Mouse (Mus musculus): ENCODE data around the gene Myo18a. TPM values are rescaled to one million over a fixed set of nuclear protein-coding genes. Genes with fewer than 3 reads are reported as not detected.

Gene Myo18a
- total RNA-seq, 2 experiments from 2014 or later, result 132 to 140 TPM

DNA sequence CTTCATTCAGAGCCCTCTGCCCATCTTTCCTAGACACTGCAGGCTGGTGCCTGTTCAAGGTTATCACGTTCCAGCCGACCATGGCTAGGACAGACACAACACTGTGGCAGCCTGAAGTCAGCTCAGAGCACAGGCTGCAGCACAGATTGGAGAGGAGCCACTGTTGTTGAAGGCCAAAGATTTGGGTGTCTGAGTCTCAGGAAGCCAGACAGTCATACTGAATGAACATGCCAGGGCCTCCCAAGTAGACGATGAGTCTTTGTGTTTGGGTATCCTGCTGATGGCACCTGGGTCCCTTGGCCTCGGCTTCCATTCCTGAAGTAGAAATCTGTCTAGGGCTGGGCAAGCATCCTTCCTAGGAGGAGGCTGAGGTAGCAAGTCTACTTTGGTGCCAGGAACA lies 69.5 kb downstream of the Myo18a start:
- DNase-seq (ENCODE audit: low spot score in 2 of 2), result no peak

DNA sequence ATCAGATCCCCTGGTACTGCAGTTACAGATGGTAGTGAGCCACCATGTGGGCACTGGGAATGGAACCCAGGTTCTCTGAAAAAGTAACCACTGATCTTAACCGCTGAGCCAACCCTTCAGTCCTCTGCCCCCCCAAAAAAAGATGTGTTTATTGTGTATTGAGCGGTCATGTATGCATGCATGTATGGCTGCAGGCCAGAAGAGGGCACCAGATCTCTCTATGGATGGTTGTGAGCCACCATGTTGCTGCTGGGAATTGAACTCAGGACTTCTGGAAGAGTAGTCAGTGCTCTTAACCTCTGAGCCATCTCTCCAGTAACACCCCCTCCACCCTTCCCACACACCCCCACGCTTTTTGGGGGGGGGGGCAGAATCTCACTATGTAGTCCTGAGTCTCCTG lies 72.1 kb downstream of the Myo18a start:
- DNase-seq (ENCODE audit: low spot score in 2 of 2), result no peak

DNA sequence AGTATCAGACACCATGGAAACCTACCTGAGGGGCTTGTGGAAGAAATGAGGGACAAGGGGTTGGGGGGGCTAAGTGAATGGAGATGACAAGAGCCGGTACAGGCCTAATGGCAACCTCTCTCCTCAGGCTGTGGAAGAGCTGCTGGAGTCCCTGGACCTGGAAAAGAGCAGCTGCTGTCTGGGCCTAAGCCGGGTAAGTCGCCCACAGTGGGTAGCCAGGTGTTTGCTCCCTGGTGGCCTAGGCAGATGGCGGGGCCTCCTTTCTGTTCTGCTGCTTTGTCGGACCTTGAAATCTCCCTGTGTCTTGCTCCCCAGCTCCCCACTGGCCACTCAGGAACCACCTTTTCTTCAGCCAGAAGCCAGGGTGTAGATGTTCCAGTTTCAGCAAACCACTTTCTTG lies 73.2 kb downstream of the Myo18a start:
- DNase-seq (ENCODE audit: low spot score in 2 of 2), result no peak

GRCm38 (mm10) chr11:77836751-77837150 lies 73.7 kb downstream of the Myo18a start:
- DNase-seq (ENCODE audit: low spot score in 2 of 2), result no peak

DNA sequence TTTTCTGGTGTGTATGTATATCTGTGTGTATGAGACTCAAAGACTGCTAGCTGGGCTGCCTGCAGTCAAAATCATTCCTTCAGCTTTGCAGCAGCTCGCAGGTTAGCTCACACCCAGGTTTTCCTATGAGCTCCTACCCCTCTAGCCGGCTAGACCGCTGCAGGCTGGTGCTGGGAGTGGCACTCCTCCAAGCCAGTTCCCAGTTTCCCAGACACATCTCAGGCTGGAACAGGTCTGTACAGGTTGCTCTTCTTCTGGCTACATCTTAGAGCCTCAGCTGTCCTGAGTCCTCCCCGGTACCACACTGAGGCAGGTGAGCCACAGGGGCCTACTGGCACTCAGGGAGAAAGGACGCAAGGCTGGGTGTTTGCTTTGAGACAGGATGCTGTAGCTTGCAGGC lies 74.8 kb downstream of the Myo18a start:
- DNase-seq (ENCODE audit: low spot score in 2 of 2), result no peak

DNA sequence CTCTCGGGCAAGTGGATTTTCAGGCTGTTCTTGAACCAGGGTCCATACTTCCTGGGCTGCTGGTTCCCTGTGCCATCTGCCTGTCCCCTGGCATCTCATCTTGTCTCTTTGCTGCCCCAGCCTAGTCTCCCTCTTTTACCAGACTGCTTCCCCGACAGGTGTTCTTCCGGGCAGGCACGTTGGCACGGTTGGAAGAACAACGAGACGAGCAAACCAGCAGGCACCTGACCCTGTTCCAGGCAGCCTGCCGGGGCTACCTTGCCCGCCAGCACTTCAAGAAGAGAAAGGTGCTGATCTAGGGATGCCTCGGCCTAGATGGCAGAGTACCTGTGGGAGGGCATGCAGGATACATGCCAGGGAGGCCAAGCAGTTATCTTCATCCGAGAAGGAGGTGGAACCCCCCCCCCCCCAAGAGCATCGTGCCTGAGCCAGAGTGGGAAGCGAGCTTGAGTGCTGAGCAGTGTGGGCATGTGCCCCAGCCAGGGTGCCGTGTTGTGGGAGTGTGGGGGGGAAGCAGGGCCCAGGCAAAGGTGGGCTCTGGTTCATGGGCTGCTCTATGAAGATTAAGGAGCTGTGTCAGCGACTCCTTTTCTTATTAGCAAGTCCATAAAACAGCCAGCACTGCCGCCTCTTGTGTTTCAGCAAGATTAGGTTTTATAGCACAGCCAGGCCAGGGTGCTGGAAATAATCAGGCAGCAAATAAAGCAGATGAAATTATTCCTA lies 77.6 kb downstream of the Myo18a start:
- no peak for DNase-seq (ENCODE audit: low spot score in 2 of 2)

- no peak for DNase-seq (ENCODE audit: low spot score in 2 of 2)
Measured at GRCm38 (mm10) chr11:77843068-77843905, 80.2 kb downstream of the Myo18a start.

- no peak for DNase-seq (ENCODE audit: low spot score in 2 of 2)
Measured at GRCm38 (mm10) chr11:77843906-77844200, 80.8 kb downstream of the Myo18a start.

DNA sequence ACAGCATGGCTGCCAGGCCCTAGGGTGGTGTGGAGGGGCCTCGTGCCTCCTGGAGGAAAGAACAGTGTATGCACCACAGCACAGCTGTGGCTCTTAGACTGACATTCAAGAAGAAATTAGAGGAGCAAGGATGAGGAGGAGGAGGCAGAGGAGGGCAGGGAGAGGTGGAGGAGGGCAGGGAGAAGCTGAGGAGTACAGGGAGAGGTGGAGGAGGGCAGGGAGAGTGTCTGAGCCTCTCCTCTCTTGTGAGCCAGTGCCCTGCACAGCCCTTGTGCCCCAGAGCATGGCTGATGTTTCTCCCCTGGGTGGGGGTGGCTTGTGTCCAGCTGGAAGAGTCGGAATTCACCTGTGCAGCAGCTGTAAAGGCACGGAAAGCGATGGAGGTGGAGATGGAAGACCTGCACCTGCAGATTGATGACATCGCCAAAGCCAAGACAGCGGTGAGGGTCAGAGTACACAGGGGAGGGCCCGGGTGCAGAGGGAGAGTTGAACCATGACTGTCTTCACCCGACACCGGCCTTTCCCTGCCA lies 84.6 kb downstream of the Myo18a start:
- DNase-seq (ENCODE audit: low spot score in 2 of 2), result no peak

- DNase-seq (ENCODE audit: low spot score in 2 of 2), result no peak
Measured at GRCm38 (mm10) chr11:77848131-77848530, 85.1 kb downstream of the Myo18a start.

DNA sequence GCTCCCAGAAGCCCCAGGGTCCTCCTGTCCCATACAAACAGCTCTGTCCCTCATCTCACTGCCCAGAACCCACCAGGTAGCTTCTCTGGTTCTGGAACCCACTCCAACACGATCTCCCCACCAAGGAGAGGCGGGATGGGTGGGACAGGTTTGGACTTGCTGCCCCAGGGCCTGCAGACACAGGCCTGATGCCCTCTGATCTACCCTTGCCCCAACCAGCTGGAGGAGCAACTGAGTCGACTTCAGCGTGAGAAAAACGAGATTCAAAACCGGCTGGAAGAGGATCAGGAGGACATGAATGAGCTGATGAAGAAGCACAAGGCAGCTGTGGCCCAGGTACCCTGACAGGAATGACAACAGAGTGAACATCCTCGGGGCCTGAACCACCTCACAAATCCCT lies 86.1 kb downstream of the Myo18a start:
- DNase-seq (ENCODE audit: low spot score in 2 of 2), result no peak

GRCm38 (mm10) chr11:77850401-77851244 lies 87.6 kb downstream of the Myo18a start:
- DNase-seq (ENCODE audit: low spot score in 2 of 2), result peak; percentile 51 to 68

GRCm38 (mm10) chr11:77851483-77852010 lies 88.5 kb downstream of the Myo18a start:
- DNase-seq (ENCODE audit: low spot score in 2 of 2), result no peak

DNA sequence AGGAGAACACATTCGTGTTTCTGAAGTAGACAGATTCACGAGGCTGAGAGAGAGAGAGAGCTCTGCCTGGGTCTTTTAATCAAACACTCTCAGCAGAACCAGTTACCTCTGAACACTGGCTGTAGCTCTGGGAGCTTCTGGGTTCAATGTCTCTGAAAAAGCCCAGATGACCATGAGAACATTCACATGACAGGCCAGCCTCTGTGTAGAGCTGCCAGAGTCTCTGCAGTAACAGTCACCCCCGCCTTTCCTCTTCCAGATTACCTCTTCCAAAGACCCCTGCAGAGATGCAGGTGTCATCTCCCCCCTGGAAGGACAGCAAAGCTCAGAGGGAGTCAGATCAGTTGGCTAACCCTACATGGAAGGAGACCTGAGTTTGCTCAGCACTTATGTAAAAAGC lies 89.1 kb downstream of the Myo18a start:
- DNase-seq (ENCODE audit: low spot score in 2 of 2), result no peak

DNA sequence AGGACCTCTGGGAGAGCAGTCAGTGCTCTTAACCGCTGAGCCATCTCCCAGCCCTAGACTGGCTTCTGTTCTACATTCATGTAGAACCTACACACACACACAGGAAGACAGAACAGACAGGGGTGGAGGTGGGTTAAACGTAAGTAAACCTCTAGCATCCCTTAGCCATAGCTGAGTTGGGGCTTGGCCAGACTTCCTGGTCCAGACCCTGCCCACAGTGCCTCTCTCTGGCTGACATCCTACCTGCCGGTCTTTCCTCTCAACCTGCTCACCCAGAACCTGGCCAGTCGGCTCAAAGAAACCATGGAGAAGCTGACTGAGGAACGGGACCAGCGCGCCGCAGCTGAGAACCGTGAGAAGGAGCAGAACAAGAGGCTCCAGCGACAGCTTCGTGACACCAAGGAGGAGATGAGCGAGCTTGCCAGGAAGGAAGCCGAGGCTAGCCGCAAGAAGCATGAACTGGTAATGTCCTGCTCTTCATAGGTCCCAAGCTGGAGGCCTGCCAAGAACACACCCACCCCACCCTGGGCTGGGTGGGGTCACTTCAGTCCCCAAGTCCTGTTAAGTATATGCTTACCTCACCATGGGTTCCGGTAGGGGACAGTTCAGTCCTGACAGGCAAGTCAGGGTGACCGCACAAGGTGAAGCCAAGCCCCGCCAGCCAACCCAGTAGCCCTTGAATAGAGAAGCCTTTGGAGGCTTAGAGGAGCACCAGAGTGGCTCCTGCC lies 90.1 kb downstream of the Myo18a start:
- DNase-seq (ENCODE audit: low spot score in 2 of 2), result no peak

- DNase-seq (ENCODE audit: low spot score in 2 of 2), result no peak
Measured at GRCm38 (mm10) chr11:77854641-77855040, 91.6 kb downstream of the Myo18a start.

DNA sequence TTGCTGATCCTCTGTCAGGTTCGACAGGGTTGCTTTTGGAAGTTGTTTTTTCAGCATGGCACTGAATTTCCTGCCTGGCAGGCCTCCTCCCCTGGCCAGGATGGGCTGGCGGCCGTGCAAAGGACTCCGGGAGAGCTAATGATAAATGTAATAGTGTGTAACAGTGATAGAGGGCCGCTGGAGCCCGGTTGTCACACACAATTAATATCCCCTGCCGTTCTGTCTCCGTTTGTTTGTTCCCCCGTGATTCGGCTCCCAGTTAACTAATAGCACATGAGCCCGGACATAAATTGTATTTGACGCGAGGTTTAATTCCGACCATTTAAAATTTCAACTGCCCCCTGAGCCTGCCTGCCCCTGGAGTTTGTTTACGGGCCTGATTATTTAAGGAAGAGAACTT lies 92.3 kb downstream of the Myo18a start:
- no peak for DNase-seq (ENCODE audit: low spot score in 2 of 2)

GRCm38 (mm10) chr11:77857089-77857488 lies 94.0 kb downstream of the Myo18a start:
- no peak for DNase-seq (ENCODE audit: low spot score in 2 of 2)

DNA sequence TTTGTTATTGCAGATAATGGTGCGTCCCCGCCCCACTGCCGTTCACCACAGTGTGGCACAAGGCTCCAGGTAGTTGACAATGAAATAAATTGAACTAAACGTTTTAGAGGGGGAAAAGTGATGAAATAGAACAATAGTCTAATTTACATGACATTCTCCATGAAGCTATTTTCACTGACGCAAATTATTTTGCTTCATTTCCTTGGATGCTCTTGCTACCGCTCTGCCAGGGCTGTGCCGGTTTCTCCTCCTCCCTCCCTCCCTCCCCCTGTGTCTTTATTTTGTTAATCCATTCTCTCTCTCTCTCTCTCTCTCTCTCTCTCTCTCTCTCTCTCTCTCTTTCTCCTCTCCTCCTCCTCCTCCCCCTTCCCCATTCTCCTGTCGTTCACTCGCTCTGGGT lies 95.5 kb downstream of the Myo18a start:
- no peak for DNase-seq (ENCODE audit: low spot score in 2 of 2)

DNA sequence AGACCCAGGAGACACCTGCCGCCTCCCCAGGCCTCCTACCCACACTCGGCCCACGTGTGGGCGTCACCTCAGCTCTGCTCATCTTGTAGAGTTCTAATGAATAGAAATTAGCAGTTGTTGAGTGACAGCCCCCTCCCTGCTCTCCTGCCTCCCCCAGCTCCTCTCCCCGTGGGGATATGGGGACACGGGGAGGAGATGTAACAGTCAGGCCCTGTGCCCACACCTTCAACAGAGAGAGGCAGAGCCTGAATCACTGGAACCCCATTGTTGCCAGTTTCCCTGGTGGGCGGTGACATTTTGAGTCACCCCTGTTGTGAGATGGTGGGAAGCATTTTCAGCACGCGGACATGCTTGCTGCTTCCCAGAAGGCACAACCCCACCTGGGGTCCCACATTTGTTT lies 97.9 kb downstream of the Myo18a start:
- DNase-seq (ENCODE audit: low spot score in 2 of 2), result peak; percentile 51 to 67

- no peak for DNase-seq (ENCODE audit: low spot score in 2 of 2)
Measured at GRCm38 (mm10) chr11:77862887-77863286, 99.8 kb downstream of the Myo18a start.
